ENCODE assay signal across 14 mouse cellular contexts in genomic region chr16:21244803-21245202, GRCm38 (mm10).
"Had no signal": no experiment of that assay in that cellular context is flagged by ENCODE, and none has a peak within 500 bp of the region (broad histone marks: within the 10 kb centered on the region; RNA-seq: fewer than 3 reads in every experiment).

No protein-coding gene starts in this region.

- H3K36me3 ChIP-seq: liver, embryonic 15.5 days; midbrain, embryonic 10.5 days; midbrain, embryonic 12.5 days; neural tube, embryonic 12.5 days had no signal

- ATAC-seq: liver, postnatal 0 days; midbrain, embryonic 16.5 days had no signal

- H3K4me3 ChIP-seq: liver, embryonic 15.5 days; midbrain, embryonic 12.5 days; neural tube, embryonic 12.5 days had no signal

- DNase-seq: liver, postnatal 0 days; lung, postnatal 10 days; lung, postnatal 4 days; midbrain, embryonic 14.5 days; right cerebral cortex, postnatal 14 days; thymus, adult 18-20 months; thymus, postnatal 14 days; thymus, postnatal 36 days had no signal

- H3K9me3 ChIP-seq: liver, embryonic 15.5 days; midbrain, embryonic 10.5 days; midbrain, embryonic 12.5 days; neural tube, embryonic 12.5 days had no signal

- H3K4me2 ChIP-seq: liver, embryonic 15.5 days had no signal

- H3K9ac ChIP-seq: liver, embryonic 15.5 days; liver, postnatal 0 days; lung, embryonic 14.5 days; midbrain, embryonic 12.5 days; neural tube, embryonic 12.5 days had no signal

- H3K27ac ChIP-seq: liver, embryonic 15.5 days; midbrain, embryonic 12.5 days; neural tube, embryonic 12.5 days had no signal
